In genomic region chr4:122995404-122996220, GRCm38 (mm10) we compare ENCODE assay signal across 8 mouse cellular contexts. TPM values are rescaled to one million over a fixed set of nuclear protein-coding genes. Genes with fewer than 3 reads are reported as not detected.
DNase-seq lines count a peak whose midpoint lies in the region; ATAC-seq lines count a peak whose summit lies in the region.

Gene Mycl, plus strand, starts transcription at chr4:122995652.

- DNase-seq in adrenal gland, adult (ENCODE audit: inconsistent age in 2 of 2, low spot score in 1 of 2): peak; percentile 79 to 93
- peak; percentile 95 for DNase-seq in embryo, embryonic 10.5 days (ENCODE audit: low spot score)
- peak; percentile 78 for DNase-seq in gastrocnemius, postnatal 14 days
- peak; percentile 78 to 93 for DNase-seq in left cerebral cortex, adult 8-10 months (ENCODE audit: low spot score in 2 of 2)
- peak; percentile 89 for DNase-seq in right cerebral cortex, adult 18-20 months
- DNase-seq in urinary bladder, adult 2 months (ENCODE audit: low spot score): peak; percentile 79

- H3K27ac ChIP-seq in macrophage: no peak within 1 kb of the TSS

- H3K4me3 ChIP-seq in macrophage (ENCODE audit: inconsistent target): peak within 1 kb of the TSS; percentile 14; the same call in 1 of the 2 replicates

- WGBS in macrophage (ENCODE audit: missing documents): under 1% methylated on average over 66 of the region's 69 CpGs

- H3K36me3 ChIP-seq in macrophage (ENCODE audit: inconsistent target): no peaks in the 10 kb centered on the region

- H3K79me2 ChIP-seq in macrophage (ENCODE audit: inconsistent target): no peaks in the 10 kb centered on the region

- intact Hi-C loops in gastrocnemius, postnatal 14 days (cut with DNase I; ENCODE audit: low total_unique reads): loop anchor here (2.0 kb wide), 1 partner anchor 89 kb away; no protein-coding TSS in a partner anchor

- peak; percentile 85 for ATAC-seq in inflammation-experienced regulatory T-cells, adult 6 months

RNA-seq across cellular contexts. Expression of gene Mycl, which starts in this region (rescaled TPM):
- 1 to 10 TPM; 2.2 to 2.3 TPM for total RNA-seq in gastrocnemius, postnatal 14 days (2021)
- not detected for polyA plus RNA-seq in inflammation-experienced regulatory T-cells, adult 6 months (2017; shearing (Covaris generic))
- 10 to 100 TPM; 12.1 to 13.1 (median 12.4) TPM for total RNA-seq in left cerebral cortex, adult 8-10 months (2022)
- total RNA-seq in macrophage (2018; cell fraction: chromatin; rRNA removed): 1 to 10 TPM in 1 of 26 experiments, under 1 TPM in 8, not detected in 17; 0.18 to 1.0 (median 0.74) TPM
- total RNA-seq in macrophage (2018; cell fraction: cytosol; rRNA removed): 1 to 10 TPM in 1 of 26 experiments, under 1 TPM in 24, not detected in 1; 0.09 to 1.8 (median 0.22) TPM
- 1 to 10 TPM in 4 of 26 experiments, under 1 TPM in 13, not detected in 9; 0.13 to 2.6 (median 0.54) TPM for total RNA-seq in macrophage (2018; cell fraction: nucleus; rRNA removed)
- 0.07 to 0.16 TPM (median 0.09 TPM) in 3 replicates for polyA plus RNA-seq in macrophage (2018)
- 50.5 and 53.6 TPM in 2 replicates for polyA plus RNA-seq in urinary bladder, adult 2 months (2012; rRNA removed)

Comparison
In these comparisons a context has a peak if more than half of its experiments do, and no peak if none do; other contexts are left out.
1. RNA of gene Mycl (polyA plus RNA-seq): 50.5 to 53.6 TPM in urinary bladder, adult 2 months; 0.07 to 0.16 TPM in macrophage and not detected in inflammation-experienced regulatory T-cells, adult 6 months; every median in the first group is over 10 times any median in the second.
2. Peak in ATAC-seq in inflammation-experienced regulatory T-cells, adult 6 months; RNA of the gene not detected or under 1 TPM.
3. Peak in every context shown above with its lines, with median percentiles within 50 percentile points of each other: DNase-seq.